Mouse (Mus musculus): ENCODE measurements around the gene Arsa. TPM values are rescaled to one million over a fixed set of nuclear protein-coding genes. Genes with fewer than 3 reads are reported as not detected.

Gene Arsa
- polyA plus RNA-seq, 1 experiment from 2014 or later, result 16.7 TPM

- Histone ChIP-seq H3K27me3 (ENCODE audit: control insufficient read depth, insufficient read depth, low read length) (no peaks in the 10 kb centered on the region), H3K4me3 (ENCODE audit: low read depth, low read length) (no peak overlapping the region), H3K36me3 (ENCODE audit: control insufficient read depth, insufficient read depth, low read length) (peaks cover 15% of the 10 kb centered on the region), H3K9ac (replicated peaks; ENCODE audit: low read depth, low read length) (no peak overlapping the region), H3K27ac (ENCODE audit: low read length) (no peak overlapping the region), H3K9me3 (ENCODE audit: control insufficient read depth, low read depth, low read length) (no peaks in the 10 kb centered on the region), H3K4me1 (ENCODE audit: control insufficient read depth, insufficient read depth, low read length) (no peaks in the 10 kb centered on the region), H3K4me2 (replicated peaks; ENCODE audit: low read depth, low read length) (no peak overlapping the region)
- no peak for ATAC-seq (ENCODE audit: insufficient number of reproducible peaks, insufficient read depth, low FRiP score, low read depth)
- 88% methylated on average over 10 of the region's 10 CpGs for WGBS
Observed at GRCm38 (mm10) chr15:89426716-89427115, 50.5 kb downstream of the Arsa start.

DNA sequence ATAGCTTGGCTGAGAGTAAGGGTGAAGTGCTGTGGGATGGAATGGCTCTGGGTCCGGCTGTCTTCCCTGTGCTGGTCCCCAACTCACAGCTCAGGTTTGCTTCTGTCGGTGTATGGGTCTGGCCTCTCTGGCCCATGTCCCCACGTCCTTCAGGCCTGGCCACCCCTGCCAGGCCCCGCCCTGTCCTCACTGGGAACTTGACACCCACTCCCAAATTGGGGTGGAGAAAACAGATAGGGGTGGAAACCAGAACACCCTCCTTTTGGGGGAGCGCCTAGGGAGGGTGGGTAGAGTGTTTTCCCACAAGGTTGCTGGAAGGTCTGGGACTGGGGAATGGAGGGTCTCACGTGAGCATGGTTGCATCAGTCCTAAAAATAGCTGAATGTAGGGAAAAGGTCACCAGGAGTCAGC lies 51.5 kb downstream of the Arsa start, which contains the start of gene Cpt1b:
TSS of gene Cpt1b (minus strand) at position 153 of the 411 bp plus-strand sequence.
- Histone ChIP-seq H3K27ac (ENCODE audit: low read length) (no peak within 1 kb of the TSS), H3K36me3 (ENCODE audit: control insufficient read depth, insufficient read depth, low read length) (peaks cover 15% of the 10 kb centered on the region), H3K9ac (replicated peaks; ENCODE audit: low read depth, low read length) (no peak within 1 kb of the TSS), H3K4me3 (ENCODE audit: low read depth, low read length) (no peak within 1 kb of the TSS), H3K4me1 (ENCODE audit: control insufficient read depth, insufficient read depth, low read length) (no peaks in the 10 kb centered on the region), H3K4me2 (replicated peaks; ENCODE audit: low read depth, low read length) (no peak within 1 kb of the TSS), H3K9me3 (ENCODE audit: control insufficient read depth, low read depth, low read length) (no peaks in the 10 kb centered on the region), H3K27me3 (ENCODE audit: control insufficient read depth, insufficient read depth, low read length) (no peaks in the 10 kb centered on the region)
- no peak for ATAC-seq (ENCODE audit: insufficient number of reproducible peaks, insufficient read depth, low FRiP score, low read depth)
- WGBS, result 35% methylated on average over 6 of the region's 6 CpGs

DNA sequence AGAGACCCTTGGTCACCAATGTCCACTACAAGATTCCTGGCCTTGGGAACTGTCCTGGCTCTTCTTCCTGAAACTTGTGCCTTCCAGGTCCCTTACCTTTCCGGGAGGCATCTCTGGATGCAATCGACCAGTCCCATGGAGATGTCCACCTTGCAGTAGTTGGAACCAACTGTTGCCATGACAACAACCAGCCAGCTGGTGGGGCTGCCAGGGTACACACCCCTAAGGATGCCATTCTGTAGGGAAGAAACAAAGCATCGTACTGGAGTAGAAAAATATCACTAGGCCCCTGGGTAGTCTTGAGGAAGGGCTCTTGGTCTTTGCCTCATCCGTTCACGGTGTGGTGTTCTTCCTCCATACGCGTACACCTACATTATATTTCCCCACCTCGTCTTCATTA lies 52.6 kb downstream of the Arsa start:
- peaks cover 15% of the 10 kb centered on the region for H3K36me3 ChIP-seq (ENCODE audit: control insufficient read depth, insufficient read depth, low read length)
- ATAC-seq (ENCODE audit: insufficient number of reproducible peaks, insufficient read depth, low FRiP score, low read depth), result no peak
- 84% methylated on average over 8 of the region's 8 CpGs for WGBS
- H3K4me2 ChIP-seq (replicated peaks; ENCODE audit: low read depth, low read length), result no peak overlapping the region
- H3K27ac ChIP-seq (ENCODE audit: low read length), result no peak overlapping the region
- no peaks in the 10 kb centered on the region for H3K9me3 ChIP-seq (ENCODE audit: control insufficient read depth, low read depth, low read length)
- no peaks in the 10 kb centered on the region for H3K4me1 ChIP-seq (ENCODE audit: control insufficient read depth, insufficient read depth, low read length)
- H3K9ac ChIP-seq (replicated peaks; ENCODE audit: low read depth, low read length), result no peak overlapping the region
- no peak overlapping the region for H3K4me3 ChIP-seq (ENCODE audit: low read depth, low read length)
- no peaks in the 10 kb centered on the region for H3K27me3 ChIP-seq (ENCODE audit: control insufficient read depth, insufficient read depth, low read length)

Other genes with a start within 250 kb of the Arsa start
- gene Sbf1, start 162.1 kb downstream of the Arsa start, polyA plus RNA-seq (2014; fragmentation: Nextera tagmentation; extraction: Ambion mirVana), result 60.4 and 63.0 TPM in 2 replicates
- not detected in 2 replicates for gene Adm2, start 154.7 kb downstream of the Arsa start, polyA plus RNA-seq (2014; fragmentation: Nextera tagmentation; extraction: Ambion mirVana)
- gene Miox, start 143.0 kb downstream of the Arsa start, polyA plus RNA-seq (2014; fragmentation: Nextera tagmentation; extraction: Ambion mirVana), result not detected in 2 replicates
- gene Lmf2, start 121.8 kb downstream of the Arsa start, polyA plus RNA-seq (2014; fragmentation: Nextera tagmentation; extraction: Ambion mirVana), result 46.5 and 47.0 TPM in 2 replicates
- 148 and 159 TPM in 2 replicates for gene Ncaph2, start 121.7 kb downstream of the Arsa start, polyA plus RNA-seq (2014; fragmentation: Nextera tagmentation; extraction: Ambion mirVana)
- gene Sco2, start 103.6 kb downstream of the Arsa start, polyA plus RNA-seq (2014; fragmentation: Nextera tagmentation; extraction: Ambion mirVana), result 4.6 and 6.8 TPM in 2 replicates
- 1.1 and 2.5 TPM in 2 replicates for gene Tymp, start 100.4 kb downstream of the Arsa start, polyA plus RNA-seq (2014; fragmentation: Nextera tagmentation; extraction: Ambion mirVana)
- 0.80 and 1.3 TPM in 2 replicates for gene Odf3b, start 98.1 kb downstream of the Arsa start, polyA plus RNA-seq (2014; fragmentation: Nextera tagmentation; extraction: Ambion mirVana)
- 0.06 TPM in 1 of 2 replicates, not detected in the other for gene Klhdc7b, start 92.5 kb downstream of the Arsa start, polyA plus RNA-seq (2014; fragmentation: Nextera tagmentation; extraction: Ambion mirVana)
- not detected in 2 replicates for gene Syce3, start 66.9 kb downstream of the Arsa start, polyA plus RNA-seq (2014; fragmentation: Nextera tagmentation; extraction: Ambion mirVana)
- gene Cpt1b, start 51.6 kb downstream of the Arsa start, polyA plus RNA-seq (2014; fragmentation: Nextera tagmentation; extraction: Ambion mirVana), result 0.46 and 0.53 TPM in 2 replicates
- 2.4 and 3.5 TPM in 2 replicates for gene C730034F03Rik, start 47.8 kb downstream of the Arsa start, polyA plus RNA-seq (2014; fragmentation: Nextera tagmentation; extraction: Ambion mirVana)
- not detected in 2 replicates for gene Gm44502, start 47.7 kb downstream of the Arsa start, polyA plus RNA-seq (2014; fragmentation: Nextera tagmentation; extraction: Ambion mirVana)
- gene Chkb, start 47.5 kb downstream of the Arsa start, polyA plus RNA-seq (2014; fragmentation: Nextera tagmentation; extraction: Ambion mirVana), result 52.2 and 54.5 TPM in 2 replicates
- 3.1 and 4.0 TPM in 2 replicates for gene Mapk8ip2, start 23.5 kb downstream of the Arsa start, polyA plus RNA-seq (2014; fragmentation: Nextera tagmentation; extraction: Ambion mirVana)
- 2.4 and 2.8 TPM in 2 replicates for gene Shank3, start 22.2 kb upstream of the Arsa start, polyA plus RNA-seq (2014; fragmentation: Nextera tagmentation; extraction: Ambion mirVana)
- gene Acr, start 90.9 kb upstream of the Arsa start, polyA plus RNA-seq (2014; fragmentation: Nextera tagmentation; extraction: Ambion mirVana), result 0.27 and 0.64 TPM in 2 replicates
- gene Rabl2, start 114.5 kb upstream of the Arsa start, polyA plus RNA-seq (2014; fragmentation: Nextera tagmentation; extraction: Ambion mirVana), result 52.6 and 52.8 TPM in 2 replicates